Mouse (Mus musculus): ENCODE data around the gene Tle4.

Tle4 gene

GRCm38 (mm10) chr19:14466020-14466419 lies 131.8 kb downstream of the Tle4 start:
- no peak for DNase-seq (ENCODE audit: low read depth, low spot score)

GRCm38 (mm10) chr19:14463281-14464079 lies 134.4 kb downstream of the Tle4 start:
- no peak for DNase-seq (ENCODE audit: low read depth, low spot score)

GRCm38 (mm10) chr19:14453486-14453885 lies 144.4 kb downstream of the Tle4 start:
- no peak for DNase-seq (ENCODE audit: low read depth, low spot score)

- no peak for DNase-seq (ENCODE audit: low read depth, low spot score)
Measured at GRCm38 (mm10) chr19:14451329-14451728, 146.5 kb downstream of the Tle4 start.

DNA sequence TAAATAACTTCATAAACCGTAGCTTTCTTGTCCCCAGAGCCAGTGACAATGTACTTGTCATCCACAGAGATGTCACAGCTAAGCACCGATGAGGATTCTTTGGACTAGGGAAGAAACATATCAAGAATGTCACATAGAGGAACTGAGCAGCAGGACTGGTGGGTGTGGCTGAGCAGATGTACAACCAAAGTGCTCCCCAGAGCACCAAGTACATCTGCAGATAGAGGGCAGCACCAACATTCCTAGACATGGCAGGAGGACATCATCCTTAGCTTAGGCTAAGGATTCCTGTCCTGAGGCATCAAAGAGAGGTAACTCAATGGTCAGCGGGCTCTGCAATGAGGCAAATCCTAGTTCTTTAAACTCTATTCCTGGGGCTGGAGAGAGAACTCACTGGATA lies 148.1 kb downstream of the Tle4 start:
- DNase-seq (ENCODE audit: low read depth, low spot score): no peak

DNA sequence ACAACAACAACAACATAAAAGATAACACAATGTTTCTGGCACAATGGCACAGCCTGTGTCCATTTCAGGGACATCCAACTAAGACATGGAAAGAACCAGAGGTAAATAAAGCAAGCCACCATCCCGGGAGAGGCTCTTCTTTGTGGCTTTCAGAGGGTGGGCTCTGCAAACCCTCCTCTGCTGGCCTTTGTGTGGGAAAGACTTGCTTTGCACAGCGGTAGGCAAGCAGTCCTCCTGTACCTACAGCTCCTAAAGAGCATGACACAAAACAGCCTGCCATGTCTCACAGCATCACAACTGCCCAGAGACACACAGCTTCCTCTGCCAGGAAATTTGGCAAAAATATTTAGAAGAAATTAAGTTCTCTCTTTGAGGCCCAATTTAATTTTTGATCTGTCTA lies 149.3 kb downstream of the Tle4 start:
- no peak for DNase-seq (ENCODE audit: low read depth, low spot score)

GRCm38 (mm10) chr19:14447474-14447873 lies 150.4 kb downstream of the Tle4 start:
- DNase-seq (ENCODE audit: low read depth, low spot score): no peak

DNA sequence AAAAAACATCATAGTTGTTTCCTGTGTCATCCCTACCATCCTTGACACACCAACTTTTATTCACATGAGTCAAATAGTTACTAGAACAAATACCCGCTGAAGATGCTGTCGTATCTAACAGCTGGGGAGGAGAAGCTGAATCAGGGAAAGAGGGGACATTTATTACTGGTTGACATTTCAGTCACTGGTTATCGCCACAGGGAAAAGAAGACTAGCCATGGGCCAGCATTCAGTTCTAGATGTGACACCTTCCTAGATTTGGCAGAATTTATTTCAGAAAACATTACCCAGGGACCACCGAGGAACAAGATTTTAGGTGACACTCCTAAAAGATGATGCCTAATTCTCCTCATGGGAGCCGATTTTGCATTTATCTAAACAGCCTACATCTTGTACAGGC lies 156.0 kb downstream of the Tle4 start:
- DNase-seq (ENCODE audit: low read depth, low spot score): no peak

DNA sequence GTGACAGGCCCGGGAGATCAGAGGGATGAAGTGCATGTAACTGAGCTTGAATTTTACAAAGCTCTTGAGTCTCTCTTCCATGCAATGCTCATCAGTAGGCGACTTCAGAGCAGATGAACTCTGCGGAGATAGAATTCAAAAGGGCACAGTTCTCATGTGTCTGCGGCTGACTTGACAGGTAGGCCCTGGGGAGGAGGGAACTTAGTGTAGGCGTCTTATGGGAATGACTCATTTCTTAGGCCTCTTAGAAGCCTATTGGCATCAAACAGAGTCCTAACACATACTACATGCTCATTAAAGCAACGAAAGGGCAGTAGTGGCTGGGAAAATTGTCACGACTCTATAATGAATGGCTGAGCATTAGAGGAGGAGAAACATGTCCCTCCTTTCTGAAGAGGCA lies 160.6 kb downstream of the Tle4 start:
- DNase-seq (ENCODE audit: low read depth, low spot score): no peak

DNA sequence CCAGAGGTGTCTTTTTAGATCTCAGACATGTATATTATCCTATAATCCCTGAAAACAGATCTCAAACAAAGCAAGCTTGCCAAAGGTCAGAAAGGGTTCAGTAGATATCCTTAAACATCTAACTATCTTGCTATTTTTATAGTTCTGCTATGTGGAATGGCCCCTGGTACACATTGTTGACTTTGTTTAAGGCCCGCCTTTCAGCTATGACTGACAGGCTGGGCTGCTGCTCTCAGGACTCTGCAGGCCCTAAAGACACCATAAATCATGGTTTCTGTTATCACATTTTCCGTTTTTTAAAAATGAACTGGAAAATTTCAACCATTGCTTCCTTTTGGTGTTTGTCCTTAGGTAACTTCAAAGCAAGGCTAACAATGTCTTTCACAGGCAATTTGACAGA lies 161.3 kb downstream of the Tle4 start:
- DNase-seq (ENCODE audit: low read depth, low spot score): no peak

GRCm38 (mm10) chr19:14435681-14436376 lies 162.0 kb downstream of the Tle4 start:
- DNase-seq (ENCODE audit: low read depth, low spot score): no peak

GRCm38 (mm10) chr19:14433900-14434299 lies 164.0 kb downstream of the Tle4 start:
- DNase-seq (ENCODE audit: low read depth, low spot score): no peak

- no peak for DNase-seq (ENCODE audit: low read depth, low spot score)
Measured at GRCm38 (mm10) chr19:14432436-14432835, 165.4 kb downstream of the Tle4 start.

DNA sequence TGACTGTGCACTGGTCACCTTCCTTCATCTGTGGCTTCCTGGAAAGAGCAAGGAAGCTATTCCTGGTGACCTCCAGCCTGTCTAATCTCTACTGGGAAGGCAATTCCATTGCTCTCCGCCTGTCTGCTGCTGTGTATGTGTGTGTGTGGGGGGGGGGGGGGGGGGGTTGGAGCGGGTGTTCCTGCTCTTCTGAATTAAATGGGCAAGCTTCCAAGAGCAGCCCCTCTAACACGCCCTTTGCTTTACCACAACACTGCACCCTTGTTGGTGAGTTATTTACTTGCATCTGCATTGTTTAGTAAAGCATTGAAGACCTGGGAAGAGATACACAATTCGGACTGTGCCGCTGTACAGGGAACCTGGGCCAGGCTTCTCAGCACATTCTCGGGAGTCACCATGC lies 170.9 kb downstream of the Tle4 start:
- DNase-seq (ENCODE audit: low read depth, low spot score): no peak

DNA sequence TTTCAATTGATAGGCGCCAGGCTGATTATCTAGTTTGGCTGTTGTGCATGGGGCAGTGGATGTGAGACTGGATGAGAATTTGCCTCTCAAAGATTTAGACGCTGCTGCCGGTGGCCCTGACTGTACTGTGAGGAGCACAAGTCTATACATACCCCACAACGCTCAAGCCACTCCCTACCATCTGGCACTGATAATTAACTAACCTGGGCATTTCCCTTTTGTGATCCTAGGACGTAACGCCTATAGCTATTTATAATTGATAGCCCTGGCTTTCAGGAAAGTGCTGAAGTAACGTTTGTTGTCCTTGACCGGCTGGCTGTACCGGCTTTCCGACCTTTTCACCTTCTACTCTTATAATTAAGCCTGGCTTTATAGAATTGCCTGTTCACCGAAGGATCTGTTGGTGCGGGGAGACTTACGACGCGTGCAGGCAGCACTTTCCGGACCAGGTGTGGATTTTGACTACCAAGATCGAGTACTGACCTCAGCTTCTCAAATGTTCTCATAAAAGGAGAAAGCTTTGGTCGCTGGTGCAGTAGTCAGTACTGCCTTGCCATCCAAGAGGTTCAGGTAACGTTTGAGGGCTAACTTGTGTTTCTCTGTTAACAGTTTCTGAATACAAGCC lies 171.5 kb downstream of the Tle4 start:
- DNase-seq (ENCODE audit: low read depth, low spot score): no peak

- DNase-seq (ENCODE audit: low read depth, low spot score): no peak
Measured at GRCm38 (mm10) chr19:14425122-14425521, 172.7 kb downstream of the Tle4 start.

DNA sequence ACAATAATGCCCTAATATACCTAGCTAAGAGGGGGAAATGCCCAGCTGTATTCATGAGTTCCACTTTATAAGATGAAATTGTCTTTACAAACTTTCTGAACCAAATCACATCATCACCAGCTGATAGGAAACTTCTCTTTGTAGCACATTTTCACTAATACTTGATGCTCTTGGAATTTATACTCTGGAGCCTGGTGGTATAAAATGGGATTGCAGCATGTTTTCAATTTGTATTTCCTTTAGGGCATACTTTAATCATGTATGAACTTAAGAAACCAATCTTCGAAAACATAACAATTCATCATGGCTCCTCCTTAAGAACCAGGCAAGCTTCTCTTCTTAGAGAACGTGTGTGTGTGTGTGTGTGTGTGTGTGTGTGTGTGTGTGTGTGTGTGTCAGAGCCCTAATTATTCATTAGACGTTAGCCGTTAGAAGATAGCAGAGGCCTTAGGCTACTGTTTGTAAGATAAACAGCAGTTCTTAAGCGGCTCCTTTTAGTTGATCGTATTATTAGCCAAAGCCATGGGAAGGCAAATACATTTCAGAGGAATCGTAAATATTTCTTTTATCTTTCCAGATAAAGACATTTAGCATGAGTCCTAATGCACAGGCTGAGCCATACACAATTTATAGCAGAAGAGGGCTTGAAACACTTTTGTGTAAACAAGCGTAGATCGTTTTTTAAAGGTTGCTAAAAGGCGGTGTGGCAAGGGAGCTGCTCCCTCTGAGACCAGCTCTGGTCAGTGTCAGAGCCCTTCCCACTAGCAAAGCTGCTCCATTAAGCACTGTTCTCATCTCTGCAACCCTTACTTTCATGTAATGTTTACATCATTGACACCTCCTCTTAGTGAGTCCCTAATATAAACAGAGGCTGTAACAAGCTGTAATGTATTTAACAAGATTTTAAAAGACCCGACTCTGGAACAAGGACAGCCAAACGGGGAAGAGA lies 173.6 kb downstream of the Tle4 start:
- no peak for DNase-seq (ENCODE audit: low read depth, low spot score)

DNA sequence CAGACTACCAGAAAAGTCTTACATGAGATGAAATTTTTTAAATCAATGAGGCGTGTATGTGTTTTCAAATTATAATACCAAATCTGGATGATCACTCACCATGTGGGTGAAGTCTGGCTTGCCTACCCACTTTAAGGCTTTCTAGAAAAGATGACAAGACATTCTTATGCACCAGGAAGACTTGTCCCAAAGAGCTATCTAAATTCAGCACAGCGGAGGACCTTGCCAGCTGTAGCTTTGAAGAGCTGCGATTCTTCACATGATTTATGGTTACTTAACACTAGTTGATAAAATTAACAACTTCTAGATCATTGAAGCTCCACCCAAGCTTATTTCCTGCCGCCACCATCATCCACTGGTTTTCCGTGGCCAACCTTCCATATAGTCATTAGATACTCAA lies 176.2 kb downstream of the Tle4 start:
- DNase-seq (ENCODE audit: low read depth, low spot score): no peak

DNA sequence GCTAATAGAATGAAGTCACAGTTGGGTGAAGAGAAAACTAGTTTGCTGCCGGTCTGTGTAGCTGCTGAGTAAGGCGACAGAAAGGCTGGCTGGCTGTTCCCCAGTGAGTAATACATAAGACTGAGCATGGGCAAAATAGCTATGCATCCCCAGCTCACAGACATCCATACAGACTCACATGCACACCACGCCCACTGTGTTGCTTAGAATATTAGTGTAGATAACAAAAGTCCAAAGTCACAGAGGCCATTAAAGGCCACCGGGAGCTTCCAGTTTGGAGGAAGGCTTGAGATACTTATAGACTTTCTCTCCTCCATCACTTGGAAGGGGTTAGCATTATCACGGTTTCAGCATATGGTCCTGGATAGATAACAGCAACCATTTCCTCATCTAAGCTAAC lies 178.0 kb downstream of the Tle4 start:
- no peak for DNase-seq (ENCODE audit: low read depth, low spot score)

GRCm38 (mm10) chr19:14416845-14417244 lies 181.0 kb downstream of the Tle4 start:
- DNase-seq (ENCODE audit: low read depth, low spot score): no peak

- DNase-seq (ENCODE audit: low read depth, low spot score): no peak
Measured at GRCm38 (mm10) chr19:14415996-14416395, 181.9 kb downstream of the Tle4 start.

DNA sequence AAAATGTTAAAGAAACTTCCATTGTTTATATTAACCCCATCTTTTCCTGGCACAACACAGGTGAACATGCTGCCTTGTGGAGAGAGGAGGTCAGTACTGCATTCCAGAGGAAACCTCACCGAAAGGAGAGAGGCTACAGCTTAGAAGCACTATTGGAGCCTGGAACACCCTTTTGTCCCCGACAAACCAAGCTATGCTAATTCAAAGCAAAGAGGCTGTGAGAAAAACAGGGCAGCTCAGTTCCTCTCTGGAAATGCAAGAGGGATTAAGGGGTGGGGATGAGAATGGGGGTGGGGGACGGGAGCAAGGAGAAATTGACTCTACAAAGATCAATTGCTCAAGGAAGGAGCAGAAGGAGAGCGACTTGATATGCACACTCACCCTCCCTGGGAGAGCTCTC lies 182.9 kb downstream of the Tle4 start:
- DNase-seq (ENCODE audit: low read depth, low spot score): no peak

Measured in c-Kit-negative CD71-positive TER-119-positive erythroid progenitor cells, embryonic 14.5 days (primary cell).